Mouse (Mus musculus) stomach, postnatal 0 days (tissue): Measurements from ENCODE around the gene Magi1.

Experiments used
- CTCF ChIP-seq: IDR thresholded peaks from 2 replicates; pipeline ENCODE4 v1.5.1; 2016; ENCODE audit warnings: antibody characterized with exemption, low read depth, mild to moderate bottlenecking, moderate library complexity
- EP300 ChIP-seq: optimal IDR thresholded peaks from 2 replicates; pipeline ENCODE3; 2016; ENCODE audit warnings: antibody characterized with exemption

DNA sequence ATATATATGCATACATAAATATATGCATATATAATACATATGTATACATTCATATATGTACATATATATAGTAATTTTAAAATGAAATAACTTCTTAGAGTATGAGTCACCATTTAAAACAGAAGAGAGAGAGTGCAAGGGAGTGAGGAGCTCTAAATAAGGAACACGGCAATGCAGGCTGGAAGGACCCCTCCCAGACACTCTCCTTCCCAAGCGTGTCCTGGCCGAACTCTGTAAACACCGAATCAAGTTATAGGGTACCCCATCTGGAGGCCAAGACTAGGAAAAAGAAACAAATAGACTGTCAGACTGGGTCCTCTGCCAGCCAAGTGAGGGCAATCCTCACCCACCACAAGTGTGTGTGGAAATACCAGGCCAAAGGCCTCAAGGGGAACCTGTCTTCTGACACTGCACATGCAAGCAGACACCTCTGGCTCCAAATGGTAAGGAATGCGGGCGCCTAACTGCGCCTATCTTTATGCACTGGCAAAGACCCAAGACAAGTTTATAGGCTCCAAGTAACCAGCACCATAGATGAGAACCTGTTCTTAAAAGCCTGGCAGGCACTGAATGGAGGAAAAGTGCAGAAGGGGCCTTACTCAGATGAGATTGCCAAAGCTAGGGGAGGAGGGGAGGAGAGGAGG is 68.7 kb downstream of the Magi1 start:
- TF ChIP-seq CTCF (no peak), EP300 (no peak)
